Mouse (Mus musculus) erythroblast, embryonic 14.5 days (primary cell): Measurements from ENCODE around the gene 4931414P19Rik.

Experiments
- GATA1 ChIP-seq: IDR thresholded peaks from 2 replicates; pipeline ENCODE4 v1.6.1; 2012; ENCODE audit warnings: low read length, inconsistent platforms, mixed read lengths
- TAL1 ChIP-seq: IDR thresholded peaks from 3 replicates; pipeline ENCODE4 v1.6.1; 2012; ENCODE audit warnings: low read length, inconsistent platforms, mixed read lengths

DNA sequence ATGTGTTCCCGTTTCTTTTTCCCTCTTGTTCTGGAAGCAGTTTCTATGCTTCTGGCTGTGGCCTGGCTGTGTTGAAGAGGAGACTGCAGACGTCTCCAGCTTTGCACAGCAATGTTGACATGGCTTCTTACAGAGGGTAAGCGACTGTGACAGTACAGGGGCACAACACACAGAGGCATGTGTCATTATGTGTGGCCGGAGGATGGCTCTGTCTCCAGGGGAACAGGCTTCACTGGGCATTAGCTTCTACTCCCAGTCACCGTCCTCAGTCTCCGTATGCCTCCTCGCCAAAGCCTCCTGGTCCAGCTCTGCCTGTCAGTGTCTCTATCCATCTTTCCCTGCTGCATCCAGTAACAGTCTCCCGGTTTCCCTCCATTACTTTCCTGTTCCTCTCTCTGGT lies 1.4 kb upstream of the 4931414P19Rik start:
- TF ChIP-seq GATA1 (no peak), TAL1 (no peak)
